Mouse (Mus musculus) urinary bladder, postnatal 4 days (tissue): ENCODE measurements around the gene 9230112D13Rik.
A peak's percentile ranks its signal among the peaks of the same experiment; 100 is the strongest.

Source experiments
- DNase-seq, 2 experiments: peaks; one replicate each; pipeline ENCODE4 v3.0.0; 2021 to 2022; ENCODE audit warnings: low spot score in 2 of 2

The 9230112D13Rik gene

DNA sequence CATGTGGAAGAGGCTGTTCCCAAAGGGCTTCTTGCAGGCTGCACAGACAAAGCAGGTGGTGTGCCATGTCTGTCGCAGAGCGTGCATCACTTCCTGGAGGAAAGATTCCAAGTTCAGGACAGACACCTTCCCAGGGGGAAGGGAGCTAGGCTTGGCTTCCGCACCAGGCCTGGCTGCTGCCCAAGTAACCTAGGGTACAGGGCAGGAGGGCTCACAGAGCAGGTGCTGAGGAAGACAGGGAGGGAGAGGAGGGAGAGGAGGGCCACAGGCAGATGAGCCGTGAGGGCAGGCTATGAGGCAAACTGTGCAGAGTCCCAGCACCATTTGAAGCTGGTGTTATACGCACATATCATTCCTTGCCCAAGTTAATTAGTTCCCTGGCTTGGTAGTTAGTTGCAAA is 19.3 kb upstream of the 9230112D13Rik start:
- DNase-seq, result no peak

DNA sequence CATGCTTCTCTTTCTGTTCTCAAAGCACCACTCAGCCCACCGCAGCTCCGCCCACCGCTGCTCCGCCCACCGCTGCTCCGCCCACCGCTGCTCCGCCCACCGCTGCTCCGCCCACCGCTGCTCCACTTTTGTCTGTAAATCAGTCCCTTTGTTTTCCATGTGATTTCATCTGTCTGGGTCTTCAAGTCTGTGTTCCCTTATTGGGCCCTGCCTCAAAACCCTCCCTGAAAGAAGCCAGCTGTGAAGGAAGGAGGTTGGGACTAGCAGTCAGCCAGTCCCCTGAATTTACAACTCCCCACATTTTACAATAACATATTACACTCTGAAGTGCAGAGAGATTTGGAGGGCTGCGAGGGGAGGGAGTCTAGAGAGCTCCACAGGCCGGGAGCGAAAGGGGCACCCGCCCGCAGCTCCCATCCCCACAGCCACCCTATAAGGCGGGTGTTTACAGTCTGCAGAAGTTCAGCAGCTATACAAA is 18.1 kb upstream of the 9230112D13Rik start:
- peak; percentile 71 to 77 for DNase-seq

DNA sequence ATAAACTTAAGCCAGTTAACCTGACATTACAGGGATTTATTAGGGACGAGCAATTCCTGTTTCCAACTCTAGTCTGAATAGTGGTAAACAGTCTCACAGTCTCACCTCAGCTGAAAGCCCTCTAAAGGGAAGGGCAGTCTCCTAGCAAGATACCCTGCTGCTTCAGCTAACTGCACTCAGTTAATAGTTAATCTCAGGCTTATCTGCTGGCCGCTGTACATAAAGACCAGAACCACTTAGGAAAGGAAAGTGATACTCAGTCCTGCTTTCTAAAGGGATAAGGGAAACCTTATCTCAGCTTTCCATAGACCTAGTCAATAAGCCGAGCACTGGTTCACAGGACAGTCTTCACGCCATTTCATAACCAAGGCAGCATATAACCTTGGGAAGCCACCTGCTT is 13.3 kb upstream of the 9230112D13Rik start:
- DNase-seq, result no peak

DNA sequence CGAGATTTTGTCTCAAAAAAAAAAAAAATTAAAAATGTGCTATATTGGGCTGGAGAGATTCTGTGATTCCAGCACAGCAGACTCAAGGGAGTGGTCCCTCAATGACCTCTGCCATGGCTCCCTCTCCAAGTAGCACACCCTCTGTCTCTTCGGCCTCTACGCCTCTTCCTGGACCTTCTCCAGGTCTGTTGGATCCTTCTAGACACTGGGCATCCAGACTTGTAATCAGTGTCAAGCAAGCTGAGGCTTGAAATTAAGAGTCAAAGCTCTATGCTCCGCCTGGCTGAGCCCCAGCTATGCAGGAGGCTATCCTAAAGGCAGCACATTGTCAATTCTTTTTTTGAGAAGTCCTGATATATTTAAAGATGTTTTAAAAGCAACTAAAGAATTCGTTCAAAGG is 10.9 kb upstream of the 9230112D13Rik start:
- no peak for DNase-seq

DNA sequence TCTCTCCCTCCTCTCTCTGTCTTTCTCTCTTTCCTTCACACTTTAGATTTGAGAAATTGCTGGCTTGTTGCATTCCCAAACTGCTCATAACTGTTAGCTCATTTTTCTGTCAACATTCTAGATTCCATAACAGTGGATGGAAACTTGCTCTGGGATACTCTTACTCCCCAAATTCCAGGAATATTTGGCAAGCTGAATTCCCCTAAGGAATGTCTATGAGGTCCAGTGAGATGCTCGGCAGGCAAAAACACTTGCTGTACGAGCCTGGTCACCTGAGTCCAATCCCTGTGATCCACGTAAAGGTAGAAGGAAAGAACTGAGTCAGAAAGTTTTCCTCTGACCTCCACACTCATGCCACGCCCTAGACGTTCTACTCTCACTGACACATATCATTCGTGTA is 9.9 kb upstream of the 9230112D13Rik start:
- no peak for DNase-seq

DNA sequence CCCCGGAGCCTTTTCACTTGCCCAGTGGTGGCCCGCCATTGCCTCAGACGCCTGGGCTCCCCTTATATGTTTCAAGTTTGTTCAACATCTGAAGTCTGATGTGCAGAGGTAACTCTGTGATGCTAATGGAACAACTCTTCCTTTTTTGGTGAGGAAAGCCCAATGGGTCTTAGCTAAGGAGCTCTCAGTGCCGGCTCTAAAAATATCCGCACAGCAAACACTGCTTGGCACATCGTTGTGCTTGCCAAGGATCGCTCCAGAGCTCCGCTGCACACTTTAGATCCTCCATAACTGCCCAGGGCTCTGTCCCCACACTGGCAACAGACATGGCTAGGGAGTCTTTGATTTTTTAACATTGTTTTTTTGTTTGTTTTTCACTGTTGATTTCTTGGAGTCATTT is 6.2 kb upstream of the 9230112D13Rik start:
- DNase-seq, result no peak

DNA sequence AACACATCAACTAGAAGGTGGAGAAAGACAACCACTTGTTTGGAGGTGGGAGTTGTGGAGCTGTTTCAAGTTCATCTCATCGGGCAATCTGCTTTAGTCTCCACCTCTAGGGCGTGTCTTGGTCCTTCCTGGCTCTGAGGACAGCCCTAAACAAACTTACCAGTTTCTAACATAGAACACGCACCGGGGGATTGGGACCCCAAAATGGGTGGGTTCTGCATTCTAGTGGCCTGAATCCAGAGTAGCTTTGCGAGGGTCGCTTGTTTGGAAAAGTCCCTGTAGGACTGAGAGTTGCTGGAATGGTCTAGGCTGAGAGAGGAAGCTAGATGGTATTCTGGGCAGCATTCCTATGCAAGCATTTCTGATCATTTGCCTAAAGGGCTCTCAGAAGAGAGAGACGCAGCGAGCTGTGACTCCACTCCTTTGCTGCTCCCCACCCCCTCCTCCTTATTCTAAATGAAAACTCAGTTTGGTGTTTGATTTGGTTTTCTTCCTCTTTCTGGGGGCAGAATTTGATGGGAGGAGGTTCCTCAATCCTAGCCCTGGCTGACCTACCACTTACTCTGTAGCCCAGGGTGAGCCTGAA is 4.5 kb downstream of the 9230112D13Rik start:
- no peak for DNase-seq

DNA sequence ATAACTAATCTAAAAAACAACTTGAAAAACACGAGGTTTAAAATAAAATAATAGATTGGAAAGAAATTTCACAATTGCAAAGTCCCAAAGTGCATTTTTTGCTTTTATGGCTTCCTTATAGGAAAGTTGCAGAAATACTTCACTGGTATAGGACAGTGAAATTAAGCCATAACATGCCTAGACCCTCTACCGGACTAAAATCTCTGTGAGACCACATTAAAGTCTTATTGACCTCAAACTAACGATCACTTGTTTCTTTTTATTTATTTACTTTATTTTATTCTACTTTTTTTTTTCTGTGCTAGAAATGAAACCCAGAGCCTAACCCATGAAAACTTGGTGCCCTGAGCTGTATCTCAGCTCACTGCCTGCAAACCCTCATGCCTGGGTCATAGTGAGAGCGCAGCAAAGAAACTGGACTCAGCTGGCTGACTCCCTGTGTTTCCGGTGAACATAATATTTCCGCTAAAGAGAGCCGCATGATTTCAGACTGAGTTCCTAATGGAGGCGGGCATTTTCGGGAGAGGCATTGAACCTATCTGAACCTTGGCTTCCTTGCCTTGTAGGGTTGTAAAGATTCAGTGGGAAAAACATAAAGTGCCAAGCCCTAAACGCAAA is 5.5 kb downstream of the 9230112D13Rik start:
- no peak for DNase-seq

DNA sequence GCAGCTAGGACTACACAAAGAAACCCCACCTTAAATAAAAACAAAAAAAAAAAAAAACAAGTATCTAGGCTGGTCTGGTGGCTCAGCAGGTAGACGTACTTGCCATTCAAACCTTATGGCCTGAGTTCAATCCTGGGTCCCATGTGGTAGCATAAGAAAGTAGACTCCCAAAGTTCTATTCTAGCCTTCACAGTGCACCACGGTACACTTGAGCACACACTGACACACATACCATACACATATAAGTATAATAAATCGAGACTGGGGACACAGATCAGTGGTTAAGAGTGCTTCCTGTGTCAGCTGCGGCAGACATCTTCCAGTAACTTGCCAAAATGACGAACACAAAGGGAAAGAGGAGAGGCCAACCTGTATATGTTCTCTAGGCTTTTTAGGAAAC is 6.7 kb downstream of the 9230112D13Rik start:
- no peak for DNase-seq

DNA sequence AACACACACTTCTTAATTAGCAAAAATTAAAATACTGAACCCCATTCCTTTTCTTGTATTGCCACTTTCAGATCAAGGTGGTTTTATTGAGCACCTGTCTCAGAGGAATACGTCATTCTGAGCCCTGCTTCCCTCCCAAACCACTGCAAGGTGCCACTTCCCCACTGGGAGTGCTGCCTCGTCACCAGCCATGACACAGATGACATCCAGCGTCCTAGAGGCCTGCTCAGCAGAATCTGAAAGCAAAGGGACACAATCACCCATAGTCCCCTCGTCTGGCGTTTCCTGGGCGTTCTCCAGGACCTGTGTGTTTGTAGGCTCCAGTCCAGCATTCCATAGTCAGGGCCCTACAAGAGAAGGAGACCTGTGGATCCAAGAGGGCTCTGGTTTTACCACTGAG is 8.5 kb downstream of the 9230112D13Rik start:
- DNase-seq, result no peak

DNA sequence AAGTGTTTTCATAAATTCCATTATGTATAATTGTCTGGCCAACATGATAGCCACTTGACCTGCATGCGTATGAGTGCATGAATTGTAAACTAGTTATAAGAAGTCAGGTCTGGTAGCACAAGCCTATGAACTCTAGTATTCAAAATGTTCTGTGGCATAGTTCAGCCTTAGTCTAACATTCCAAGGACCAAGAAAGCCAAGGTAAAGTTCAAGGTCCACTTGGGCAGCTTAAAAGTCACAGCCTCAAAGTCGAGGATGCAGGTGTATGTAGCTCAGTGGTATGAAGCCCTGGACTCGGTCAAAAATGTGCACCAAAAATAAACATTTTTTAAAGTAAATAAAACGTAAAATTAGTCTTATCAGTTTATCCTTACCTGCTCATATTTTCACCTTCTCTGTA is 10.0 kb downstream of the 9230112D13Rik start:
- DNase-seq, result no peak

DNA sequence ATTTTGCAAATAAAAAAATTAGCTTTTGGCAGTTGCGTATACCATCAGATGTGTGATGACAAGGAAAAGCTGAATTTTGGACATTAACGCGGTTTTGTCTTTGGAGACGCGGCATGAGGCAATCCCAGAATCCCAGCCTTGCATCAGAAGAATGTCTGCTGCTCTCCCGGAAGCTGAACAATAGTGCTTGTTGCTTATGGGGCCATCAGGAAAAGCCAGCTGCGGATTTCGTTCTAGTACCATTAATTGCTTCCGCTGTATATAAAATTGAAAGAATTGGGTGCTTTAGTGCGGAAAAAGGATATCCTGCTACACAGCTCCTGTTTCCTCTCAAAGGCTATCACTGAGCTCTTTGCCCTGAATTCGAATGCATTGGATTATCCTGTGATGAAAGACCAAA is 10.7 kb downstream of the 9230112D13Rik start:
- no peak for DNase-seq

DNA sequence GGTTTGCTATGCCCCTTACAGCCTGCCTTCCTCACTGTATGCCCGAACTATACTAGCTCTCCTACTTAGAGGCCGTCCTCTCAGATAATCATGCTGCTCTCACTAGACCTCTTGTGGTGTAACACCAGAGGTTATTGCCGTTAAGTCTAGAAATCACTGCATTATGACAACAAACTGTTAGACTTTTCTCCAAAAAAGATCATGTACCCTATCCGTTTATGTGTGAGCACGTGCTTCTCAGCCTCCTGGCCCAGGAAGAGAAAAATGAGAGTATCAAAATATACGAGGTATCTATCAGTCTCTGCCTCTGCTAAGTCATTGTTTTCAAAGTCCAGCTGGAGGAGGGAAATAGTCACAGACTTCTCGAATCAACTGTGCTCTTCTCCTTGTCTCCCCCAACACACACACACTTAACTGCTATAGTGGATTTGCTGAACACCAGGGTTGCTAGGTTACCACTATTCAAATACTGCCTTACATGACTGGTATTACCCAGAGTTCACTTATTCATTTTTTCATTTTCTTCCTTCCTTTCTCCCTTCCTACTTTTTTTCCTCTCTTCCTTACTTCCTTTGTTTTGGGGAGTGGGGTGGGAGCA is 13.7 kb downstream of the 9230112D13Rik start:
- no peak for DNase-seq

DNA sequence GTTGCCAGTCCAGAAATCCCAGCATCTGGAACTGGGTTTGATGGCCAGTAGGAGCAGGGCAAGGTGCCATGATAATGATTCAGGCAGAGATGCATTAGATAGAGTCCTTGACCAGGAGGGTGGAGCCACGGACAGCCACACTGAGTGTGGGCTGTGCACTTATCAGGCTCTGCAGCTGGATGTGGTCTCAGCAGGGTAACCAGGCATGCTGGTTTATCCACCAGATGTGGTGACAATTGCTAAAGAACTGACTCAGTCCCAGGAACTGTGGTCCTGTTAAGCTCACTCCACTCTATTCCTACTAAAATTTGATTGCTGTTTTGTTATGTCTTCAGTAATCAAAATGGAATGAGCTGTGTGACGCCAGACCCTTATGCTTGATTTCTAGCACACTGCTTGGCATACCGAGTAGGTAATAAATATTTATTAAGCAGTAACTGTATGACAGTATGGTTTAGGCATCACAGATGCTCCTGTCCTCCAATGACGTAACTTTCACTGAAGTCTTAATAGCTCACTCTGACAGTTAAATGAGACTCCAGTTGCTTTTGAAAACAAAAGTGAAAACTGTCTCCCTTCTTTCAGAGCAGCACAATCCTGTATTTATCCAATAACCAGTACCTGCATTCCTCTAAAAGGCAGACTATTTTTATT is 14.3 kb downstream of the 9230112D13Rik start:
- DNase-seq, result no peak

DNA sequence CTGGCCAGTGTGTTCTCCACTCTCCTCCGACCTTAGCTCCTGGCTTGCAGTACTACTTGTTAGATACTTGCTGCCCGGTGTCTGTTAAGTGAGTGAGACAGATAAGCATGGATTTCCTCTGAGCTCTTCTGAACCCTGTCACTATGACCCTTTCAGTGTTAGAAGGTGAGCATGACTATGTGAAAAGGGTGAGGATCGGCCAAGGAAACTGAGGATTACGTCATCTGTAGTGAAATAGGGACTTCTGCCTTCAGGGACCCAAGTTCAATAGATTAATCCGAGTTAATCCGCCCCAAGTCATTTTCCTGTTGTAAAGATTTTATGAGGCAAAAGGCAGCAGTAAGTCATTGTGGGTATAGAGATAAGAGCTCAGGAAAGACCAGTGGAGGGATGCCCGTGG is 17.3 kb downstream of the 9230112D13Rik start:
- DNase-seq, result no peak

DNA sequence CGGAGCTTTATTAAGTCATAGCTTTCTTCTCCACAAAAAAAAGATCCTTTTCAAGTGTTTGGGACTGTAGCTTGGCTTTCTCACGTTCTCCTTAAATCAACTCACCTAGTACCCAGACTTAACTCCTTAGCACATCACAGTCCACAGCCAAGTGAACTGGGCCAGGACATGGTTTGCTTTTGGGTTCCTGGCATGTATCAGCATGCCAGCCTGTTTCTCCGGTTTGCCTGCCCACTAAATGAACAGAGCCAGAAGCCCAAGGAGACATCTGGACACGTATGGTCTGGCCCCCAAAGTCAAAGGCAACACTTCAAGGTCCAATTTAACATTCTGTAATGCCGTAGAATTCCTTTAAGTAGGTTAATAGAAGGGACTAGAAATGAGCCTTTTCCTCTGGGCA is 18.2 kb downstream of the 9230112D13Rik start:
- DNase-seq, result peak in 1 of 2 experiments; percentile 39

DNA sequence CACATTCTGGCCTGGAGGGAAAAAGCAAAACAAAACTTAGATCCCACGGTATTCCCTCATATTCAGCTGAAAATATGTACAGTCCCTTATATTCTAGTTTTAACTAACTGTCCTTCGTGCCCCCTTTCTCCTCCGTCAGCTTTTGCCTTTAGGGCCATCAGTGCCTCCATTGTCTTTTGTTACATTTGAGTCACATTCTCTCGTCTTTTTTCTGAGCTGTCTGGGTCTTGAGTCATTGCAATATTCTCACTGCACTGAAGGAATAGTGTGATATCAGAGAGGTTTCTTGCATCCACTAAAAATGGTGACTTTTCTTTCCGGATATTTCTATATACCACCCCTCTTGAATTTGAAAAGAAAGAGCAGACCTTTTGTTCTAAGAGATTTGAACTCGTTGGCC is 18.8 kb downstream of the 9230112D13Rik start:
- no peak for DNase-seq

DNA sequence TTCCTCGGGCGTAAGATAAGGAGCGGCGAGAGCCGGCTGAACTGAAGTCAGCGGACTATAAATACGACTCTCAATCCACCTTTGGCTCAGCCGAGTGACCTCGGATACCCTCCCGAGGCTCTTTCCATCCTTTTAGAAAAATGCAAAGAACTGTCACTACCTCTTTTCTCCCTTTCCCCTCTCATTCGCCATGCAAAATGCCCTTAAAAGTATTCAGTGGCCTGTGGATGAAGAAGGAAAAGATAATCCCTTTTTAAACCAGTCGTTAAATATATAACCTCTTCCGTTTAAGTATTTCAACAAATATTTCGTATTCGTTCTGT is 19.3 kb downstream of the 9230112D13Rik start, which contains the start of gene Bmpr1a:
Bmpr1a (minus strand) TSS at position 17 of the 323 bp plus-strand sequence.
- DNase-seq, result no peak

DNA sequence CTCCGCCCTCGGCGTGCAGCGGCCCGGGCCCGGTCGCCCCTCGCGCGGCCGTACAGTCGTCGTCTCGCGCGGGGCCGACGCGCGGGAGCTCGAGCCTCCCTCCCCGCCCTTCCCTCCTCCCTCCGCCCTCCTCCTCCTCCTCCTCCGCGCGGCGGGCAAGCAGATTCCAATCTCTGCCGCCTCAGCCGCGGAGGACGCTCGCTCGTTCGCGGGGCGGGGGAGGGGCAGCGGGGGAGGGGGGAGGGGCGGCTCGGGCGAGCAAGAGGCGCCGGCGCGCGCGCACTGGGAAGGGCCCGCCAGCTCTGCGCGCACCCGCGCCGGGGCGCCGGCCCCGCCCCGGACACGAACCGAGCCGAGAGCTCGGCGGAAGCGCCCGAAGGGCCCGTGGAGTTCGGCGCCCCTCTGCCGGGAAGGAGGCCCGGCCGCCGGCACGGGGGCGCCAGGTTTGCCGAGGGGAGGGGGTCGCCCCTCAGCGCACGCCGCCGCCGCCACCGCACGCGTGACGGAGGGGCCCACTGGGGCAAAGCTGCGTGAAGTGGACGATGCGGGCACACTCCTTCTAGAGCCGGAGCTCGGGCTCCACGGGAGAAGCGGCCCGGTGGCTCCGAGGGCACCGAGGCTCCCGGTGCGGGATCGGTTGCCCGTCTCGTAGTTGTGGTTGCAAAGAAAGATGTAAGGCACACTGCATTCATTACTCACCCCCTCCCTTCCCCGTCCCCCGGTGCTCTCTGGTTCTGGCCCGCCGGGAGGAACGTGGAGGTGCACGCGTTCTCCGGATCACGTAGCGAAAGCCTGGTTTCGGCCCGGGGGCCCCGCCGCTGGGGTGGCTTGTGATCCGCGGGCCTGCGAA is 19.9 kb downstream of the 9230112D13Rik start:
- peak; percentile 86 to 88 for DNase-seq

DNA sequence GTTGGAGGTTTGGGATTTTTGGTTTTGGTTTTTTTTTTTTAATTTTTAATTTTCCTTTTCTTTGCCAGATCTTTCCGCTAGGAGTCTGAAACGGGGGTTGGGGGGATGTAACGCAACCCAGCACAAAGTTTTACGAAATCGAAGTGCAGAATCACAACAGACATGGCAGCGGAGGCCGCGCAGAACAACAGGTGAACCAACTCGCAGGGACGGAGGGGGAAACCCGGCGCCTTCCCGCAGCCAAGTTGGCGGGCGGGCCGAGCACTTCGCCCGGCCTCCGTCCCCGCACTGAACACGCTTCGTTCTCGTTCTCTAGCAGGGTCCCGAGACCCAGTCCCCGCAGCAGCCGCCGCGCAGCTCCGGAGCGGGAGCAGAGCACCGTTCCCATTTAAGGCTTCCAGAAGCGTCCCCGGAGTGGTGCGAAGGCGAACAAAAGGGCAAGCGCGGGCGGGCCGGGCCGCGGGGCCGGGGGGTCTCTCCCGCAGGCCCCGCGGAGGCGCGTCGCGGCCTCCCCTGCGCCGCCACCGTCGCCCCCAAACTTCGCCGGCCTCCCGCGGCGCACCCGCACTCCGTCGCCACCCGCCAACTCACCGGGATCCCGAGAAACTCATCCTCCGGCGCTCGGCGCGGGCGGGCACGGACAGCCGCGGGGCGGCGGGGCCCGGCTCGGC is 20.7 kb downstream of the 9230112D13Rik start:
- peak in 1 of 2 experiments; percentile 29 for DNase-seq

DNA sequence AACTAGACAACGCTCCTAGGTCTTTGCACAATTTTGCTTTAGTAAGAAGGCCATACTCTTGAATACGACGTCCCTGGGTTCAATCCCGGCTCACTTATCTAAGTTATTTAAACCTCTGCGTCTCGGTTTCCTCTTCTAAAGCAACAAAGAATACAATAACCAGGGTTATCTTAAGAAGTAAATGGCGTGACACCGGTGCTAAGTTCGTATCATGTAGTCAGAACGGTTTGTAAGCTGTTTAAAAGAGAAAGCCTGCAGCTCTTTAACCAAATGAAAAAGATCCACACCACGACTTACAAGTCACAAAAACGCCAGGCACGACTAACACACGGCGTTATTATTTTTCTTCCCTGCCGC is 21.2 kb downstream of the 9230112D13Rik start:
- DNase-seq, result no peak

DNA sequence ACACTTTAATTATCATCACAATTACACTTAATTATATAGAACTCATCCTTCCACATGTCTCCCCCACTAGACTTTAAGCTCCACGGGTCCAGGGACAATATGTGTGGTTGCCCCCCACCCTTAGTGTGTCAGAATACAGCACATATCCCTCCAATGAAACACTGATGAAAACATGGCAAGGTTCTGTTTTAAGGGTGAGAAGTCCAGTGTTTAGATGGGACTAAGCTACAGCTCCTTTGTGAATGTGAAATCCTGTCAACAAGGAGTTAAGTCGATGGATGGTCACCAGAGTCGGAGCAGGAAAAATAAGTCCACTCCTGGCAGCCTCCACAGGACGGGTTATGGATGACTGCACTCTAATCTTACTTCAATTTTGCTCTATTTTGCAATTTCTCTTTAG is 22.3 kb downstream of the 9230112D13Rik start:
- DNase-seq, result no peak
